Mouse (Mus musculus): ENCODE data around the gene Ptpra.

Ptpra gene

DNA sequence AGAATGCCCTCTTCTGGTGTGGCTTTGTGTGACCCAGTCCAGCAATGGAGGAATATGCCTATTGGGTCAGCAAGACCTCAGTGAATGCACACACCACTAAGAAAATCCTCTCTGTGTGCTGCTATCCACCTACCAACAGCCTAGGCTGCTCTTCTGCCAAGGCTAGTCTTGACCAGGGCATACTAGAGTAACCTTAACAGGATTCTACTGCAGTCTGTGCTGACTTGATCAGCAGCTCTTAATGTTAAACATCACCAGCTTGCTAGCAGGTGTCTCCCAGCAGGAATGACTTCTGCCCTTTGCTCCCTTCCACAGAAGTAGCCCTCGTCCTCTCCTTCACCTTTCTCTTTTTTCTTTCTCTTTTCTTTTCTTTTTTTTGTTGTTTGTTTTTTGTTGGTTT lies 106.2 kb downstream of the Ptpra start:
- in situ Hi-C loops (cut with MboI, MseI), result no loop called here

DNA sequence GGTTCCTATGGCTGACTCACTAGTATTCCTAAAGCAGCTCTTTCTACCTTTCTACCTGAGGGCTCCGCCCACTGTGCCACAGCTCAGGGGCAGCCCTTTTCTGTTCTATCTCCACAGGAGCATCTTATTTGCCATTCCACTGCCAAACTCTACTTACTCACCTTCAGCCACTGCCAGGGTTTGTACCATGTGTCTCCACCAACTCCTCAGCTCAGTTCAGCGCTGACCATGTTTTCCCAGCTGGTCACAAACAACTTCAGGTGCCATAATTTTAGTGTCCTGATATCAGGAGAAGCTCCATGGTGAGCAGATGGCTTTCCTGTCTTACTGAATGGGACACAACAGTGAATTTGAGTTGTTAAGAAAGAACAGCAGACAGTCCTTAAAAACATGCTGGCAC lies 107.4 kb downstream of the Ptpra start:
- in situ Hi-C loops (cut with MboI, MseI), result no loop called here

DNA sequence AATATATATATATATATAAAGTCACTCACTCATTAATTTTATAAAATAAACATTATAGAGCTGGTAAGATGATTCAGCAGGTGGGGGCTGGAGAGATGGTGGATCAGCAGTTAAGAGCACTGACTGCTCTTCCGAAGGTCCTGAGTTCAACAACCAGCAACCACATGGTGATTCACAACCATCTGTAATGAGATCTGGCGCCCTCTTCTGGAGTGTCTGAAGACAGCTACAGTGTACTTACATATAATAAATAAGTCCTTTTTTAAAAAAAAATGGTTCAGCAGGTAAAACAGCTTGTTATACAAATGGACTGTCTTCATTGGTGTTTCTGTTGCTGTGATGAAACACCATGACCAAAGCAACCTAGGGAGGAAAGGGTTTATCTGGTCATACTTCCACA lies 107.9 kb downstream of the Ptpra start:
- in situ Hi-C loops (cut with MboI, MseI), result no loop called here

DNA sequence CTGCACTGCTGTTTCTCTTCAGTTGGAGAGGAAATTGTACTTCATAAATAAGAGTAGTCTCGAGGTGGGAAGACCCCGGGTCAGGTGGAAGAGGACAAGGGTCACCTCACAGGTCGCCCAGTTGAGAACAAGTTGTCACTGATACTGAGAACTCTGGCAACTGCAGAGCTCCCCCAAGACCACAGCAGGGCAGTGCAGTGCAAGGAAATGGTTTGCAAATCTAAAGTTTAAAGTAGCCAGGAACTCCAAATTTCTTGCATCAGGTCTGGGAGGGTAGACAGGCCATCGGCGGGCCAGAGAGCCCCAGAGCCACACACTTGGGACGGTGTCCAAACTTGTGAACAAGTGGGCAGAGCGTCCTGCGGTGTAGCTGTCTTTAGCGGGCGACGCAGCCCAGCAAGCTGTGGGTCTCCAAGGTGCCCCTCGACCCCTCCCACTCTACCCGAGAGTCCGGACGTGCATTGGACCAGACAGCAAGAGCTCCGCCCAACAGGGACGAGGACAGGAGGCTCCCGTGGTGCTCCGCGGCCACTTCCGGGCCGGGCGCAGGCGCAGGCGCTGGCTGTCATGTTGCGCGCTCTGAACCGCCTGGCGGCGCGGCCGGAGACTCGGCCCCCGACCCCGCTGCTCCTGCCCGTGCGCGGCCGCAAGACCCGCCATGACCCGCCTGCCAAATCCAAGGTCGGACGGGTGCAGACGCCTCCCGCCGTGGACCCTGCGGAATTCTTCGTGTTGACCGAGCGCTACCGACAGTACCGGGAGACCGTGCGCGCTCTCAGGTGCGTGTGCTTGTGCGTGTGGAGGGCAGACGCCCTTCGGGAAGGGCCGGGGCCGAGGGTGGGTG lies 113.4 kb downstream of the Ptpra start, which contains the start of gene Mrps26:
Gene Mrps26, plus strand, starts transcription at position 531 of the 844 bp plus-strand sequence.
- in situ Hi-C loops (cut with MboI, MseI), result loop anchor here (5.0 kb wide), 1 partner anchor 116 kb away; no protein-coding TSS in a partner anchor

DNA sequence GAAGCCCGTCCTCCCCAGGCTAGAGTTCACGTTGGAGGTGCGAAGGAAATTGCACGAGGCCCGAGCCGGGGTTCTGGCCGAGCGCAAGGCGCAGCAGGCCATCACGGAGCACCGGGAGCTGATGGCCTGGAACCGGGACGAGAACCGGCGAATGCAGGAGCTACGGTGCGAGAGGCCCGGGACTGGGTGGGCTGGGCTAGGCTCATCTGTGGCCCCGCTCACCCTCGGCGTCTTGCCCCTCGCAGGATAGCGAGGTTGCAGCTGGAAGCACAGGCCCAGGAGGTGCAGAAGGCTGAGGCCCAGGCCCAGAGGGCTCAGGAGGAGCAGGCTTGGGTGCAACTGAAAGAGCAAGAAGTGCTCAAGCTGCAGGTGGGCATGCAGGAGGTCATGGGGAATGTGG lies 114.0 kb downstream of the Ptpra start:
- in situ Hi-C loops (cut with MboI, MseI), result loop anchor here (5.0 kb wide), 1 partner anchor 117 kb away; no protein-coding TSS in a partner anchor

DNA sequence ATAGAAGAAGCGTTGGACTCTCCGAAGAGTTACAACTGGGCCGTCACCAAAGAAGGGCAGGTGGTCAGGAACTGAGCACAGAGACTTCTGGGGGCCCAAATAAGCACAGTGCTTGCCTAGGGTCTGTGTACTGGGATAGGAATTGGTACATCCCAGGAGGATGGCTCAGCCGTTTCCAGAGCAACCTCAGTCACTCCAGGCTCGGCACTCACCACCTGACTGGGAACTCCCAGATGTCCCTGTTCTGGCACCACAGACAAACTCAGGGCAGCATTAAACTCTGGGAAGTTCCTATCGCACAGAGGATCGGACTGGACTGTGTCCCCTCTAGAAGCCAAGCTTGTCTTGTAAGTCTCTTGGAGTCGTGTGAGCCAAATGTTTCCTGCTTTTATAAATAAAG lies 114.9 kb downstream of the Ptpra start:
- in situ Hi-C loops (cut with MboI, MseI), result loop anchor here (5.0 kb wide), 2 partner anchors 118 to 263 kb away; no protein-coding TSS in a partner anchor

DNA sequence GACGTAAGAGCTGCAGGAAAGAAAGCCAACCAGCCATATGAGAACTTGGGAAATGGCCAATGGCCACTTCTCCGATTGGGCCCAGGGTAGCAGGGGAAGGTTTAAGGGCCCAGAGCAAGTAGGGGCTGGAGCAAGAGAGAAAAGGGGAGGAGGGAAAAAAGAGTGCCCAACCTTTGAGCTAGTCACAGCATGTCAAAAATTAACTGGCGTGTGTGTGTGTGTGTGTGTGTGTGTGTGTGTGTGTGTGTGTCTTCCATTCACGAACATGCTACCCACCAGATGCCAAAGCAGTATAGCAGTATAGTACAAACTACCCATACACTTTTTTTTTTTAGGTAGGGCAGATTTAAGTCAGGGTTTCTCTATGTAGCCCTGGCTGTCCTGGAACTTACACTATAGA lies 118.8 kb downstream of the Ptpra start:
- in situ Hi-C loops (cut with MboI, MseI), result loop anchor here (5.0 kb wide), 1 partner anchor 267 kb away; no protein-coding TSS in a partner anchor

DNA sequence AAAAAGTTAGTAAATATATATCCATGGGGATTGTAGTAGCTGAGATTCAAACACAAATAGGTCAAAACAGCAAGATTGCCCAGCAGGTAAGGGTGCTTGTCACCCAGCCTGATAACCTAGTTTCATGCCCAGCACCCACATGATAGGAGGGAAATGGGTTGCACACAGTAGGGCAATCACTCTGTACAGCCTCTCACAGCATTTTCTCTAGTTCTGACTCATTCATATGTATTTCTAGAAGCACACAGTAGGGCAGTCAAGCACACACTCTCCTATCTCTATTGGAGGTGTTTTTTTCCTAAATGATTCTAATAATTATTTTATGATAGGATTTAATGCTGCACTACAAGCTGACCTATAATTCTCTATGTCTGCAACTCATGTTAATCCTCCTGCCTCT lies 119.8 kb downstream of the Ptpra start:
- in situ Hi-C loops (cut with MboI, MseI), result loop anchor here (5.0 to 10.0 kb wide), 2 partner anchors 268 to 285 kb away; partner anchors contain the start of gene Idh3b

DNA sequence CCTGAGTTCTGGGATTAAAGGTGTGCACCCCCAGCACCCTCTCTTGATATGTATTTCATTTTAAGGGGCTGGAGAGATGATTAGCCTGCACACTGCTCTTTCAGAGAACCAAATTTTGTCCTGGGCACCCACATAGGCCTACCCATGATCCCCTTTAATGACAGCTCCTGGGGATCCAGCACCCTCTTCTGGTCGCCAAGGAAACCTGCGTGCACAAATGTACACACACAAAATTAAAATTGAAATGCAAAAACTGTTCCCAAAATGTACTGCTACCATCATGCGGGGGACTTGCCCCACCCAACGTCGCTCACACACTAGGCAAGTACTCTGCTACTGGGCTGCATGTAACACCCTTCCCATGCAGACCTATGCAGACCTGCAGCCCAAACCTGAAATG lies 124.9 kb downstream of the Ptpra start:
- in situ Hi-C loops (cut with MboI, MseI), result loop anchor here (10.0 kb wide), 1 partner anchor 290 kb away; the partner anchor contains the start of gene Idh3b

DNA sequence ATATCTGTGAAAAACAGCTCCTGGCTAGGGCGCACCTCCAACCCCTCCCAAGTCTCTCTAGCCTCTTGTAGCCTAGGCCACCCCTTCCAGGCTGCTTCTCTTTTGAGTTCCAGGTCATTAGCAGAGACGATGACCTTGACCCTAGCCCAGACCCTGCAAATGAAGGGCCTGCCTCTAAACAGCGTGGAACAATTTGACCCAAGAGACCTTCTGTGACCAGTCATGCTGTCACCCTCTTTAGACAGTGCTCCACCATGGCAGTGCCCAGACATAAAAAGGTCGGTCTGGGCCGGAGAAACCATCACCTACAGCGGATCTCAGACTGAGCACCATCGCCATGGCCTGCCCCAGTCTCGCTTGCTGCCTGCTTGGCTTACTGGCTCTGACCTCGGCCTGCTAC lies 125.8 kb downstream of the Ptpra start, which contains the start of gene Oxt:
Gene Oxt, plus strand, starts transcription at position 301 of the 400 bp plus-strand sequence.
- in situ Hi-C loops (cut with MboI, MseI), result loop anchor here (10.0 kb wide), 1 partner anchor 291 kb away; the partner anchor contains the start of gene Idh3b

DNA sequence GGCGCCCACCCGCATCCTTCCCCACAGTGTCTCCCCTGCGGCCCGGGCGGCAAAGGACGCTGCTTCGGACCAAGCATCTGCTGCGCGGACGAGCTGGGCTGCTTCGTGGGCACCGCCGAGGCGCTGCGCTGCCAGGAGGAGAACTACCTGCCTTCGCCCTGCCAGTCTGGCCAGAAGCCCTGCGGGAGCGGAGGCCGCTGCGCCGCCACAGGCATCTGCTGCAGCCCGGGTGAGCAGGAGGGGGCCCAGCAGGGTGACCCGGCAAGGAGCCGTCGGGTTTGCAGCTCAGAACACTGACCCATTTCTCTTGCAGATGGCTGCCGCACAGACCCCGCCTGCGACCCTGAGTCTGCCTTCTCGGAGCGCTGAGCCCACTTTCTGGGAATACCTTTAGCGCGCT lies 126.5 kb downstream of the Ptpra start:
- in situ Hi-C loops (cut with MboI, MseI), result loop anchor here (10.0 kb wide), 1 partner anchor 292 kb away; the partner anchor contains the start of gene Idh3b

DNA sequence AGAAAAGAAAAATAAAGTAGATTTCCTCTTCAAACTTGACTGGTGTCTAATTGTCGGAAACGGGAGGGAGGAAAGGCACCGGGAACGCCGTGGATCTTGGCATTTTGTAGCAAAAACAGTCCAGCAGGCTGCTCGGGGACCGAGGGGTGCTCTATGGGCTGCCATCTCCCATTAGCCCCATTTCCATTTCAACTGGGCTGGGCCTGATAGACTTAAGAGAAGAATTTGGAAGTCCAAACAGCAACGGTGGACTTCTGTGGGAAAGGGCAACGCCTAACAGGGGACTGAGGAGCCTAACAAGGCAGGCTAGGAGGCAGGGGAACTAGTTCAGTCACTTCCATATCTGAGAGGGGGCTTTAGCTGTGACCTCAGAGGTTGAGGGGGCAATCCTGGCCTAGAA lies 126.9 kb downstream of the Ptpra start:
- in situ Hi-C loops (cut with MboI, MseI), result loop anchor here (10.0 kb wide), 1 partner anchor 292 kb away; the partner anchor contains the start of gene Idh3b

DNA sequence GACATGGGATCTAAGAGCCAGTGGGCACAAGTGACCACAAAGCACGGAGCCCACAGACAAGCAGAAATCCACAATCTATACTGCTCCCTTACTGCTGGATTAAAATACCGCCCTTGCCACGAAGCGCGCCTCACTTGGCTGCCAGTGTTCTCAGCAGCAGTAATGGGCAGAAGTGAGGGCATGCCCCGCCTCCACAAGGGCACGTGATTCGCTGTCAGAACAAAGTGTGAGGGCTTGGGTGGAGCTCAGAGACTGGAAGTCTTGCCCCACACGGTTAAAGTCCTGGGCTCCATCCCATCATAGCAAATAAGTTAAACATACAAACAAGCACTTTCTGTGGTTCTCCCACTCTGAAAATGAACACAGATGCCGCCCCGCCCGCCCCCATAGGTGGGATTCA lies 127.6 kb downstream of the Ptpra start:
- in situ Hi-C loops (cut with MboI, MseI), result loop anchor here (10.0 kb wide), 1 partner anchor 293 kb away; the partner anchor contains the start of gene Idh3b

DNA sequence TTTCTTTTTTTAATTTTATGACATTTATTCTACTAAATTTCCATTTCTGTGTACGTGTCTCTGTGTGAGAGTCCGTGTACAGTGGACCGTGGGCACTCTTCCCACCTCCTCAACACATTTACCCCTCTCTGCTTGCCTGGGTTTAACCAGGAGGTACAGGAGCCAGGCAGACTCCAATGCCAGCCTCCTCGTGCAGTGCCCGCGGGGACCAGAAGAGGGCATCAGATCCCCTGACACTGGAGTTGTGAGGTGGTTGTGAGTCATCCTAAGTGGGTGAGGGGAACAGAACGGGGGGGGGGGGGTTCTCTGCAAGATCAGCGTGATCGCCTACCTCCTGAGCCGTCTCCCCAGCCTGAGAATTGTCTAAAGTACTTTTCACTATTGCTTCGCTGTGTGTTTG lies 128.1 kb downstream of the Ptpra start:
- in situ Hi-C loops (cut with MboI, MseI), result loop anchor here (10.0 kb wide), 1 partner anchor 293 kb away; the partner anchor contains the start of gene Idh3b

DNA sequence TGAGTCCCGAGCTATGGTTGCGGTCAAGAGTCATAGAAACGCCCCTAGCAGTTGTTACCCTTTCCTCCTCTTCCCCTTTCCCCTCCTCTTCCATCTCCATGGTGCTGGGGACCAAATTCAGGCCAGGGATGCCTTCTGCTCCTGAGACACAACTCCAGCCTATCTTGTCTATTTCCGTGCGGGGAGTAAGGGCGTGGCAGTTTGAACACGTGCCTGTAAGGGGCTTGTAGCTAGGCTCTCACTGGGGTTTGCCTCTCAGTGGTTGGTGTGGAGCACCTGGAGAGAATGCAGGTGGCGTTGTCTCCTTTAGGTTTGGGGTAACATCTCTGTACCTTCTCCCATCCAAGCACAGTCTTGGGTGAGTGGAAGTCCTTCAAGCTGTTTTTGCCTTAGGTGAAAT lies 129.7 kb downstream of the Ptpra start:
- in situ Hi-C loops (cut with MboI, MseI), result loop anchor here (10.0 kb wide), 1 partner anchor 295 kb away; the partner anchor contains the start of gene Idh3b

DNA sequence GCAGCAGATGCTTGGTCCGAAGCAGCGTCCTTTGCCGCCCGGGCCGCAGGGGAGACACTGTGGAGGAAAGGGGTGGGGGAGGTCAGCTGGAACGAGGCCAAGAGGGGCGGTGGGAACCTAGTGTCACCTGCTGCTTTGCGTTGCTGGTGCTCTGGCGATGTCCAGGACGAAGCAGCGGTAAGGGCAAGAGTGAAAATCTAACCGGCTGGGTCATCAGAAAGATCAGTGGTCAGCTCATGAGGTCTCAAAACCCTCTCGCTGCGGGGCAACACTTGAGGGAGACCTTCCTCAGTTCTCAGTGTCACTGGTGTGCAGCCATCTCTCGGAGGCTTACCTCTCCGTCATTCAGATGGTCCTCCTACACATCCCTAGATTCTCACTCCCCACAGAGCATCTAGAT lies 131.1 kb downstream of the Ptpra start:
- in situ Hi-C loops (cut with MboI, MseI), result no loop called here

DNA sequence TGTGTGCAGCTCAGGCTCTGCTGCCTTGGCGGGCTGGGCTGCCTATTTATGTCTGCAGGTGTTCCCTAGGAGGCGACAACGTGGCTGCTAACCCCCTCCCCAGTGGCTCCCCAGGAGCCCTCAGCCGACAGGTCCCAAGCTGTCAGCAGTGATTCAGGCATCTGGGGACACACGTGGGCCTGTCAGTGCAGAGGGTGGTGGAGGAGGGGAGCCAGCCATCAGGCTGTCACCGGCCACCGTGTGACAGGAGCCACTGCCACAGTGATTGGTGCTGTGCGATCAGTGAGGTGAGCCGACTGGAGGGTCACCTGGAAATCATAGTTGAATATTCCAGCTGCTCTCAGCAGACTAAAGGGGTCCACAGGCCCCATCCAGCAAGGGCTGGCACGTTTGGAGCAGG lies 132.5 kb downstream of the Ptpra start, which contains the start of gene Avp:
Gene Avp, minus strand, starts transcription at position 3 of the 400 bp plus-strand sequence.
- in situ Hi-C loops (cut with MboI, MseI), result no loop called here

DNA sequence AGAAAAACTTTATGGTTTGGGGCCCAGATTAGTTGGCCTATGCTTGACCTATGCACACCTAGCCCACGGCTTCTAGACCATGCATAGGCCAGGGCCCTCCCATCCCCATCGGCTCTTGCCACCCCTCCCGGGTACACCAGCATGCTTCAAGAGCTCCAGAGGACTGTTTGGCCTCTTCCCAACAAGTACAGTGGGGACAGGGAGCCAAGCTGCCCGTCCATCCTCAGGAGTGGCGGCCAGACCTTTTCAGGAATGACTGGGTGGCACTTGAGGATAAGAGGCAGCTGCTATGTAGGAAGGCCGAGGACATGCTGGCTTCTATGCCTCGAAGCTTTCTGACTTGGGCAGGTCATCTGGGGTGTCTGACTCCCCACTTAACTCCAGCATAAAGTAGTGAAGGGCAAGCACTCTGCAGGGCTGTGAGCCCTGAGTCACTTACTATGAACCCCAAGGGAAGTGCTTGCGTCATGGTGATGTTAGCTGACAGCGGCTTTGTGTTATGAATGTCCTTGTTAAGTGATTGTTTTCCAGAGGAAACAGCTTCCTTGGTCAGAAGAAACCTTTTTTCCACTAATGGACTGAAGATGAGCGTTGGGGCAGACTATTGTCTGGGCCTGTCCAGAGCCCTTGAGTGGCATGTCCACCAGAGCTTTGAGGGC lies 134.0 kb downstream of the Ptpra start:
- in situ Hi-C loops (cut with MboI, MseI), result no loop called here

DNA sequence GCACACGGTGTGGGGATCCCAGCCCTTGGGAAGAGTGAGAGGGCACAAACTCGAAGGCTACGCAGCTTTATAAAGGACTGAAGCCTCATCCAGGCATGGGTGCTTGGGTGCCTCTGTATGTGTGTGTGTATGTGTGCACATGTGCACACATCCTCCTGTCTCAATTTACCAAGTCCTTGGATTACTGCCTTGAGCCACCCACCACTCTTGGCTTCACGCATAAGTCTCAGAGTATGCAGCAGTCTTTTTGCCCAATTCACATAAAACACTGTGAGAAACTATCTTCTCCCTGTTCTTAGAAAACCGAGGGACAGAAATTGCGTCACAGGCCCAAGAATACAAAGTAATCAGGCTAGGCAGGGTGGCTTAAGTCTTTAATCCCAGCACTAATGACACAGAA lies 135.9 kb downstream of the Ptpra start:
- in situ Hi-C loops (cut with MboI, MseI), result no loop called here

DNA sequence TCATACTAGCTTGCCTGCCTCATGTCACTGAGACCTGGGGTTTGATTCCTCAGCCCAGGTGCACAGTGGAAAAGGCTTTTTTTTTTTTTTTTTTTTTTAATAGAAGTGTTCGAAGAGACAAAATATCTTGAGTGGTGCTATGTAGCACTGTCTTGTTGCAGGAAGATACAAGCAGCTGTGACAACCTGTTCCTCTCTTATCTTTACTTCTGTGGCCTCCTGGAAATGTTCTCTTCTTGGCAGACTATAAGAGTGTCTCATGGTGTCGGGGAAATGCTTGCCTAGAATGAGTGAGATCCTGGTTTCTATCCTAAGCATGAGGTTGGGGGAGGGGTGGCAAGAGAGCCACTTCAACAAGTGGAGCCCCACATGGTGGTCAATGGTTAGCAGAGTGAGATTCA lies 138.3 kb downstream of the Ptpra start:
- in situ Hi-C loops (cut with MboI, MseI), result no loop called here

DNA sequence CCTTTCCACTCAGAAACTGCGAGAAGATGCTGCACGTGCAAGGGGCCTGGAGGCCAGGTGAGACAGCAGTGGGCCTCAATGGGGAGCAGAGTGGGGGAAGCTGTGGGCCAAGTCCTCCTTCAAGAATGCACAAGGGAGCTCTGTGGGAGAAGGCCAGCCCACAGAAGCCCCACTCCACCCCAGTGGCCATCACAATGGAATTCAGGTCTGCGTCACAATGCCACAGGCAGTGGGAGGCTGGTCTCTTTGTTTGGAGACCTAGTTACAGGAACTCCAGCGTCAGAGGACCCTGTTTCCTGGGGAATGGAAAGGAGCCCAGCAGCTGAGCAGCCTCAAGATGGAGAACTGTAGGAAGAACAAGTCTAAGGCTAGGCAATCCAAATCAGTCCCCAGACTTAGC lies 139.1 kb downstream of the Ptpra start:
- in situ Hi-C loops (cut with MboI, MseI), result no loop called here

DNA sequence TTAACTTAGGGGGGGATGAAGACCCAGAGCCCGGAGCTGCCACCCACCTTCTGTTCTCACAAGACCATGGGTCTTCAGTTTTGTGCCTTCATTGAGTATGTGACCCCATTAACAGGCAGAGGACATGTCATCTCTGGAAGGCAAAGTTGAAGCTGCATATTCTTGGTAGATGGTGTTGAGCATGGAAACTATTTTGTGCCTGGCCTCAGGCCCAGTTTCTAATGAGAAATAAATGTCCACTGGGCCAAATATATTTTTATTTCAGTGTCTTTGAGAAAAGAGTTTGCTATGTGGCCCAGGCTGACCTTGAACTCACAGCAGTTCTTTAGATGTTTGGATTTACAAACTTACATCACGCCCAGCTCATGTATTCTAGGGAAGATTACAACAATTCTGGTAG lies 139.7 kb downstream of the Ptpra start:
- in situ Hi-C loops (cut with MboI, MseI), result no loop called here
